Mouse (Mus musculus): ENCODE results near the gene Tor1aip2.

Tor1aip2 gene

DNA sequence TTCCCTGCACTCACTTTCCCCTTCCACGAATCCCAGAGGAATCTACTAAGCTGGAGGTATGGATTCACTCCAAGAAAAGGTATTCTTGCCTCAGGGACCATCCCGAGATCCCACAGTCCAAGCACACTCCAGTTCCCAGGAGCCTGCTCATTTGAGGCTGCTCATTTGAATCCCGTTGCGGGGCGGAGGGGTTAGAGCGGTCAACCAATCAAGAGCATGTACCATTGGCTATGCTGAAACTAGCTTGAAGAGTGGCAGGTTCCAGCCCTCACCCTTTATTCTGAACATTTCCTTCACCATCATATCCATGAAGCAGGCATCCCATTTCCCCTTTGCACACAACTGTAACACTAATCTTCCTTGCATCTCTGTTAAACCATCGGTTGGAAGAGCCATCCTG, 76.9 kb downstream of the Tor1aip2 start:
- no peak for DNase-seq

DNA sequence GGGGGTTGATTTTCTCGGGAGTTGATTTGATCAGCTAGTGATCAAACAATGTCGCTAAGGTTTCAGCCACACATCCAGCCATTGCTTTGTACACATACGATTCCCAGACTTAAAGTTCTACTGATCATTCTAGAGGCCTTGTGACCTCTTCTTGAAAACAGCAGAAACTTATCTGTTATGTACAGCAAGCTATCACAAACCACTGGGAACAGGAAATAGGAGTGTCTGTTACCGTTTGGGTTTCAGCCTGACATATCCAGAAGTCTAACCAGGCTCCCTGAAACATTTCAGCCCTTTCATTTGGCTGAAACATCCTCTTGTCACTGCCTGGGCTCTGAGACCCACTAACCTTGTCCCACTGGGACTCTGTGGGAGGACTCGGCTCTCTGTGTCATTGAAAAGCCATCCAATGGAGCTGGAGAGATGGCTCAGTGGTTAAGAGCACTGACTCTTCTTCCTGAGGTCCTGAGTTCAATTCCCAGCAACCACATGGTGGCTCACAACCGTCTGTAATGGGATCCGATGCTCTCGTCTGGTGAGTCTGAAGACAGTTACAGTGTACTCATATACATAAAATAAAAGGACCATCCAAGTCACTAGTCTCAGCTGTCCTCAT, 78.8 kb downstream of the Tor1aip2 start:
- DNase-seq, result no peak

DNA sequence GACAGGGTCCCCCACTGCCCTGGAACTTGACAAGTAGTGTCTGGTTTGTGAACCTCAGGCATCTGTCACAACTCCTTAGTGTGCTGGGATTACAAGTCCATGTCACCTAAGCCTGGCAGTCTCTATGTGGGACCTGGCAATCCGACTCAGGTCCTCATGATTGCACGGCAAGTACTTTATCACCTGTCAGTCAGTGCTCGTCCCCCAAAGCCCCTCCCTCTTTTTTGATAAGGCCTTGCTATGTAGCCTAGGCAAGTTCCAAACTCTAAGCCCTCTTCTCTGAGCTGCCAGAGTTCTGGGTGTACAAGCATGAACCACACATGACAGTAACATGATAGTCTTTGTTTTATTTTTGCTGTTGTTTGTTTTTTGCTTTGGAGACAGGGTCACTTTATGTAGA, 81.6 kb downstream of the Tor1aip2 start:
- DNase-seq, result no peak
